Mouse (Mus musculus) liver, embryonic 13.5 days (tissue): ENCODE results near the gene Dnm3. TPM values are rescaled to one million over a fixed set of nuclear protein-coding genes. Genes with fewer than 3 reads are reported as not detected.

Source experiments
- ATAC-seq: fragments of 200-750 bp; cut with Nextera tagmentation; 2 replicates; pipeline ENCODE4 v1.8.0; 2017; ENCODE audit warnings: low read depth, mild to moderate bottlenecking, moderate number of reproducible peaks, moderate library complexity
- DNase-seq: peaks from one replicate; pipeline ENCODE4 v3.0.0; 2022
- H3K27ac ChIP-seq: fragments of 300-500 bp; sonication (generic); 2 replicates; pipeline ENCODE4 v1.5.1; 2015; ENCODE audit warnings: moderate library complexity, mild to moderate bottlenecking, inconsistent platforms
- H3K27me3 ChIP-seq: fragments of 300-500 bp; sonication (generic); 2 replicates; pipeline ENCODE4 v1.6.1; 2015; ENCODE audit warnings: mild to moderate bottlenecking, inconsistent platforms
- H3K36me3 ChIP-seq: fragments of 300-500 bp; sonication (generic); 2 replicates; pipeline ENCODE4 v1.6.1; 2015; ENCODE audit warnings: mild to moderate bottlenecking, inconsistent platforms
- H3K4me1 ChIP-seq: fragments of 300-500 bp; sonication (generic); replicated peaks from 2 replicates; pipeline ENCODE4 v1.6.1; 2015; ENCODE audit warnings: inconsistent platforms
- H3K4me2 ChIP-seq: fragments of 300-500 bp; sonication (generic); 2 replicates; pipeline ENCODE4 v1.6.1; 2015; ENCODE audit warnings: inconsistent platforms, mild to moderate bottlenecking, moderate library complexity
- H3K4me3 ChIP-seq: fragments of 300-500 bp; sonication (generic); replicated peaks from 2 replicates; pipeline ENCODE4 v1.5.1; 2015; ENCODE audit warnings: mild to moderate bottlenecking, inconsistent platforms
- H3K9ac ChIP-seq: fragments of 300-500 bp; sonication (generic); 2 replicates; pipeline ENCODE4 v1.6.1; 2015; ENCODE audit warnings: mild to moderate bottlenecking, inconsistent platforms
- H3K9me3 ChIP-seq: fragments of 300-500 bp; sonication (generic); replicated peaks from 2 replicates; pipeline ENCODE4 v1.6.1; 2016; ENCODE audit warnings: inconsistent platforms
- WGBS: fragments of 180-500 bp; shearing (Covaris S2); methylation state at CpG from one replicate; pipeline ENCODE4 v1.1.7; 2015; ENCODE audit not compliant: insufficient replicate concordance; 5-methylcytosine and 5-hydroxymethylcytosine counted together
- polyA plus RNA-seq: library from polyadenylated mRNA; unstranded; fragments of >200 nt; fragmentation: Nextera tagmentation; extraction: Ambion mirVana; gene quantifications from 2 replicates; pipeline ENCODE4 v1.2.1, GENCODE M21; 2015

The Dnm3 gene
- polyA plus RNA-seq, 1 experiment from 2014 or later: 1.2 TPM

GRCm38 (mm10) chr1:162323142-162323541 lies 154.7 kb downstream of the Dnm3 start:
- H3K4me3 ChIP-seq: no peak overlapping the region
- H3K4me1 ChIP-seq: no peaks in the 10 kb centered on the region
- no peak overlapping the region for H3K4me2 ChIP-seq
- ATAC-seq: no peak
- H3K27me3 ChIP-seq: no peaks in the 10 kb centered on the region
- 70% methylated on average over 2 of the region's 2 CpGs for WGBS
- no peak for DNase-seq
- H3K36me3 ChIP-seq: no peaks in the 10 kb centered on the region
- no peaks in the 10 kb centered on the region for H3K9me3 ChIP-seq
- no peak overlapping the region for H3K27ac ChIP-seq
- no peak overlapping the region for H3K9ac ChIP-seq

DNA sequence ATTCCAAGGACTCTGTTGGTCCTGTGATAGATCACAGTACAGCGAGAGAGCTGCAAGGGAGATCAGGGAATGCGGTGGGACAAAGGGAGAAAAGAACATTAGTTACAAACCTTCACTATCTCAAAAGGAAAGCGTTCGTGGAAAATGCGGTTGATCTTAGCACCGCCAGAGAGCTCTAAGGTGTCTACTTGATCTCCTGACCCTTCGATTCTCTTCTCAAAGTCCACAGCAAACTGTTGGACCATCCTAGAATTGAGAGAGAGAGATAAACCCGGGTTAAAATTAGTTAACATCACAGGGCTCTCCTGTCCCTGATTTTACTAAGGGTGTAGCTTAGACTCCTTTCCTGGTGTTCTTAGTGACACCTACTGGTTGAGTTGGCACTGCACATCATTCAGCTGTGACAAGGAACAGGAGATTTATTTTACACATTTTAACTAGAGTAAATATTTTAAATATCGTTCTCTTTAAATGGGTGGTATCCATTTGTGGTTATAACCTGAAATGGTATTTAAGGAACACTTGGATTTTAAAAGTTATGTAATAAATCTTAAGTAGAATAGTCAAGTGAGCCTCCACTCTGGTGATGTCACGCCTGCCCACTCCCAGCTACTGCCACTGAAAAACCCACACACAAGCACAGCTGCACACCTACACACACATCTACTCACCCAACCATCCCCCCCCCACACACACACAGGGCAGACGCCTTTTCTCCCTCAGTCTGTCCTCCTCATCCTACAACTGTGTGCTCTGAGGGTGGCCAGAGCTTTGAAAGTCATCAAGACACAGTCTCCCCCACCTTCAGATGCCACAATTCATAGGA lies 164.2 kb downstream of the Dnm3 start:
- Histone ChIP-seq H3K27me3 (no peaks in the 10 kb centered on the region), H3K9me3 (no peaks in the 10 kb centered on the region), H3K4me1 (no peaks in the 10 kb centered on the region), H3K27ac (no peak overlapping the region), H3K36me3 (no peaks in the 10 kb centered on the region), H3K4me2 (no peak overlapping the region), H3K9ac (no peak overlapping the region), H3K4me3 (no peak overlapping the region)
- DNase-seq (no peak), ATAC-seq (no peak)
- 38% methylated on average over 11 of the region's 11 CpGs for WGBS

GRCm38 (mm10) chr1:162312621-162313020 lies 165.2 kb downstream of the Dnm3 start:
- Histone ChIP-seq H3K9ac (no peak overlapping the region), H3K4me2 (no peak overlapping the region), H3K4me1 (no peaks in the 10 kb centered on the region), H3K4me3 (no peak overlapping the region), H3K27me3 (no peaks in the 10 kb centered on the region), H3K9me3 (no peaks in the 10 kb centered on the region), H3K36me3 (no peaks in the 10 kb centered on the region), H3K27ac (no peak overlapping the region)
- no peak for DNase-seq
- 71% methylated on average over 2 of the region's 2 CpGs for WGBS
- no peak for ATAC-seq

DNA sequence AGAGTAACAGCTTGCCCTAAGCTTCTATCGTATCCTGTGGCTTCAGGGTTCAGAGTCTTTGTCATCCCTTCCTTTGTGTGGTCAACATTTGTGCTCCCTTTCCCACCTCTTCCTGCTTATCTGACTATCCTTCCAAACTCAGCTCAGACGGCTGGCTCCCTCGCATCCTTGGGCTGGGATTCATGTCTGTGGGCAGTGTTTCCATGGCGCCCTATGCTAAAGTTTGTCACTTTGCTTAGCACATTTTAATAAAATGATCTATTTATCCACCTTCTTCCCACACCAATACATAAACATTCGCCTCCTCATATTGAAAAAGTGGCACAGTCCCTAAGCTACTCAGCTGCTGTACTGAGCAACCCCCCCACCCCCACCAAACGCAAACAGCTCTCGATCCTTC lies 165.7 kb downstream of the Dnm3 start:
- Histone ChIP-seq H3K4me1 (no peaks in the 10 kb centered on the region), H3K9ac (no peak overlapping the region), H3K4me3 (no peak overlapping the region), H3K36me3 (no peaks in the 10 kb centered on the region), H3K4me2 (no peak overlapping the region), H3K27ac (no peak overlapping the region), H3K27me3 (no peaks in the 10 kb centered on the region), H3K9me3 (no peaks in the 10 kb centered on the region)
- no peak for ATAC-seq
- no peak for DNase-seq
- 56% methylated on average over 7 of the region's 7 CpGs for WGBS

- no peaks in the 10 kb centered on the region for H3K9me3 ChIP-seq
- H3K4me1 ChIP-seq: no peaks in the 10 kb centered on the region
- no peaks in the 10 kb centered on the region for H3K36me3 ChIP-seq
- ATAC-seq (no peak), DNase-seq (no peak)
- H3K4me2 ChIP-seq: no peak overlapping the region
- H3K27me3 ChIP-seq: no peaks in the 10 kb centered on the region
- H3K9ac ChIP-seq: no peak overlapping the region
- no peak overlapping the region for H3K27ac ChIP-seq
- 71% methylated on average over 6 of the region's 6 CpGs for WGBS
- no peak overlapping the region for H3K4me3 ChIP-seq
Measured at GRCm38 (mm10) chr1:162305247-162305646, 172.6 kb downstream of the Dnm3 start.

GRCm38 (mm10) chr1:162302480-162302879 lies 175.4 kb downstream of the Dnm3 start:
- H3K36me3 ChIP-seq: no peaks in the 10 kb centered on the region
- H3K9ac ChIP-seq: no peak overlapping the region
- no peak overlapping the region for H3K4me2 ChIP-seq
- H3K4me3 ChIP-seq: no peak overlapping the region
- H3K4me1 ChIP-seq: no peaks in the 10 kb centered on the region
- no peaks in the 10 kb centered on the region for H3K9me3 ChIP-seq
- ATAC-seq (no peak), DNase-seq (no peak)
- H3K27ac ChIP-seq: no peak overlapping the region
- no peaks in the 10 kb centered on the region for H3K27me3 ChIP-seq
- 53% methylated on average over 4 of the region's 4 CpGs for WGBS

DNA sequence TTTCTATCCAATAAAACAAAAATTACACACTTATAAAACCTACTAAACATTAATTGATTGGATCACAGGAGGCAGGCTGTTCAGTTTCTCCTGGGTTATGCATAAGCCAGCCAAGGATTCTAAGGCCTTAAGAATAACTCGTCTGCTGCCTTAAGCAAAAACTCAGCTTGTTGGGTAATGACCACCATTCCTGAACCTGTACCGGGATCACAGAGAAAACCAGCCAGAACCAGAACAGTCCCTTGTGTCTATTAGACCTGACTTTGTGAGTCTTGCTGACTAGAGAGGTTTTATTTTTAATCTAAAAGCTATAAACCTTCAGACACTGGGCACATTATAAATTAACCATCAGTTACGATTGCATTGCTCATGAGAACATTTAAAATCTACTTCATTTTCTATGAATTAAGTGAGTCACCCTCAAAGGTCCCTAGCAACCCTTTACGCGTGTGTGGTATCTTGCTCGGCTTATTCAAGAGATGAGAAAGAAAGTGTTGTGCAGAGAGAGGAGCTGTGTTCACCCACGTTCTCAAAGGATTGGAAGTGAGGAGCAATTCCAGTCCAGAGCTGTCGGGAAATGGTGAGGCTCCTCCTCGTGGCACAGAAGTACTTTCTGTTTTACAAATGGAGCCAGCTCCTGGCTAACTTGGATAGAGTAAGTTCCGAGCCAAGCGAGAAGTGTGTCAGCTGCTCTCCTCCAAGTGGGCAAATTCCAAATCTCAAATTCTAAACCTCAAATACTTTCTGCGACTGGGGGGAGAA lies 178.1 kb downstream of the Dnm3 start:
- H3K4me3 ChIP-seq: no peak overlapping the region
- no peak overlapping the region for H3K9ac ChIP-seq
- H3K27me3 ChIP-seq: no peaks in the 10 kb centered on the region
- no peak overlapping the region for H3K27ac ChIP-seq
- no peak for ATAC-seq
- no peak overlapping the region for H3K4me2 ChIP-seq
- 68% methylated on average over 12 of the region's 12 CpGs for WGBS
- no peaks in the 10 kb centered on the region for H3K4me1 ChIP-seq
- no peak for DNase-seq
- H3K36me3 ChIP-seq: no peaks in the 10 kb centered on the region
- H3K9me3 ChIP-seq: no peaks in the 10 kb centered on the region

DNA sequence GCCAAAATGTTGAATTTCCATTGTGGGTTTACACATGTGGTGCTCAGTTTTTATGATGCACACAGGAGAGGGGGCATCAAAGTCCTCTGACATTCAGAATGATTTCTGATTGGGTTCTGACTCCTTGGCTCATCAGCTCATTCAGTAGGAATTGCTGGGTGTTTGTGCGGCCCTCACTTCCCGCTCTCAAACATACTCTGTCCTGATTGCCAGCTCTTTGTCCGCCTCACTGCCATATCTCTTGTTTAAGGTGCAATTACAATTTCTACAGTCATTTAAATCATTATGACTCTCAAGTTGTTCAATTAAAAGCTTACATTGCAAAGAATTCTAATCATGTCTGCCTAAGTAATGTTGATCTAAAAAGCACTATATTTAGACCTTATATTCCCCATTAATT lies 179.3 kb downstream of the Dnm3 start:
- Histone ChIP-seq H3K4me1 (no peaks in the 10 kb centered on the region), H3K36me3 (no peaks in the 10 kb centered on the region), H3K27me3 (no peaks in the 10 kb centered on the region), H3K27ac (no peak overlapping the region), H3K4me3 (no peak overlapping the region), H3K9ac (no peak overlapping the region), H3K4me2 (no peak overlapping the region), H3K9me3 (no peaks in the 10 kb centered on the region)
- WGBS: 72% methylated on average over 3 of the region's 3 CpGs
- no peak for DNase-seq
- ATAC-seq: no peak

GRCm38 (mm10) chr1:162295443-162295842 lies 182.4 kb downstream of the Dnm3 start:
- Histone ChIP-seq H3K27me3 (no peaks in the 10 kb centered on the region), H3K4me3 (no peak overlapping the region), H3K4me1 (no peaks in the 10 kb centered on the region), H3K4me2 (no peak overlapping the region), H3K9me3 (no peaks in the 10 kb centered on the region), H3K36me3 (no peaks in the 10 kb centered on the region), H3K9ac (no peak overlapping the region), H3K27ac (no peak overlapping the region)
- WGBS: 54% methylated on average over 5 of the region's 5 CpGs
- DNase-seq: no peak
- ATAC-seq: no peak

DNA sequence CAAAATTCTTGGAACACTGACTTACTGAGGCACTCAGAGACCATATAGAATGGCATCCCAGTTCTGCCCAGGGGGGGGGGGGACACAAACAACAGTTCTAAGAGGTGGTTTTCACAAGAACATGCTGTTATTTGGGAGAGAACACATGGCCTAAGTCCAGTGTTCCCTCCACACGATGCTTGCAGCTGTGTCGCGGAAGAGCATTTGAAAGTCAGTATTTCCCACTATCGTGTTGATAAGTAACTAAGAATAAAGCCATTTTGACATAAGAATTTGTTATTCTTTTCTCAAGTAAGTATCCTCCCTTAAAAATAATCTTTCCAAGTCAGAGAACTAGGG lies 183.3 kb downstream of the Dnm3 start:
- Histone ChIP-seq H3K4me1 (no peaks in the 10 kb centered on the region), H3K9me3 (no peaks in the 10 kb centered on the region), H3K36me3 (no peaks in the 10 kb centered on the region), H3K4me3 (no peak overlapping the region), H3K27ac (no peak overlapping the region), H3K27me3 (no peaks in the 10 kb centered on the region), H3K4me2 (no peak overlapping the region), H3K9ac (no peak overlapping the region)
- ATAC-seq: no peak
- 64% methylated on average over 4 of the region's 4 CpGs for WGBS
- DNase-seq: no peak

- Histone ChIP-seq H3K4me2 (no peak overlapping the region), H3K27ac (no peak overlapping the region), H3K27me3 (no peaks in the 10 kb centered on the region), H3K9me3 (no peaks in the 10 kb centered on the region), H3K4me1 (no peaks in the 10 kb centered on the region), H3K4me3 (no peak overlapping the region), H3K9ac (no peak overlapping the region), H3K36me3 (no peaks in the 10 kb centered on the region)
- DNase-seq (no peak), ATAC-seq (no peak)
- WGBS: 51% methylated on average over 4 of the region's 4 CpGs
Measured at GRCm38 (mm10) chr1:162293732-162294571, 183.9 kb downstream of the Dnm3 start.
